Mouse (Mus musculus): ENCODE data around the gene Pafah2. TPM values are rescaled to one million over a fixed set of nuclear protein-coding genes. Genes with fewer than 3 reads are reported as not detected.

Gene Pafah2
- total RNA-seq, 2 experiments from 2014 or later, result 11.5 to 13.1 TPM

DNA sequence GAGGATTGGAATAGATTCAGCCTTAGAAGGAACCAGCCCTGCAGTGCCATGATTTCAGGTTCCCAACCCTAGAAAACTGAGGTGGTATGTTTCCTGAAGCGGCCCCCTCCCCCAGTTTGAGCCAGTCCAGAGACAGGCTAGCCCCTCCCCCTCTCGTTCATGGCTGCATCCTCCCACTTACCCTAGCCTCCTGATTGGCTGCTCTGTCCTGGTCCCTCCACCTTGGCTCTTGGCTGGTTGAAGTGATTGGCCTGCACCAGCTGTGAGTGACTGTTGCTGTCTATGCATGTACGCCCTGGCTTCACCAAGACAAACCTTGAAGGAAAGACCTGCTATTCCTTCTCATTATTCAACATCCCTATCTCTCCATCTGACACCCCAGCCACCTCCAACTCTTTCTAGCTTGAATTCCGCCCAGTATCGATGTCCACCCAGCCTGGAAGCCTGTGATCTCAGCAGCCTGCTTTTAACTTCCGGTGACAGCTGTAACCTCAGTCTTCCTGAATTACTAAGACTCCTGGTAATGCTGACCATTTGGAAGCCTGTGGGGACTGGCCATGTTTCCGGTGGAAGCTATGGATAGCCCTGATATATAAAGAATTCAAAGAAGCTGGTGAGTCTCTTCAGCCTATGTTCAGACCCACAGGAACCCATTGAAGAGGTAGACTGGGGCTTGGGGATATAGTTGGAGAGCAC, 61.2 kb downstream of the Pafah2 start:
- no peak for DNase-seq (ENCODE audit: low spot score in 2 of 2)

DNA sequence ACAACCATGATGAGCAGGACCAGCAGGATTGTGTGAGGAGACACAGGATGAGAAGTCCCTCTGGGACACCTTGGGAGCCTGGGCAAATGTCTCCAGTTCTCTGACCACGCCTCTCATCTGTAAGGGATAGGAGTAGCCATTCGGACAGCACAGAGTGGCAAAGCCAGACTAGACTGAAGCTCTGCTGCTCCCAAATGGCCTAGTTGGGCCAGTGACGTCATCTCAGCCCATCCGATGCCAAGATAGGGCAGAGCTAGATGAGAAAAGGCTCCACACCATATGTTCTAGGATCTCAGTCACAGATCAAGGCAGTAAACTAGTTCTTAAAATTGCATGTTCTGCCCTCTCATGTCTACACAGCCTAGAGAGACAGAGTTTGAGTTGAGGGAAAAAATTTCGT, 62.7 kb downstream of the Pafah2 start:
- DNase-seq (ENCODE audit: low spot score in 2 of 2), result no peak

DNA sequence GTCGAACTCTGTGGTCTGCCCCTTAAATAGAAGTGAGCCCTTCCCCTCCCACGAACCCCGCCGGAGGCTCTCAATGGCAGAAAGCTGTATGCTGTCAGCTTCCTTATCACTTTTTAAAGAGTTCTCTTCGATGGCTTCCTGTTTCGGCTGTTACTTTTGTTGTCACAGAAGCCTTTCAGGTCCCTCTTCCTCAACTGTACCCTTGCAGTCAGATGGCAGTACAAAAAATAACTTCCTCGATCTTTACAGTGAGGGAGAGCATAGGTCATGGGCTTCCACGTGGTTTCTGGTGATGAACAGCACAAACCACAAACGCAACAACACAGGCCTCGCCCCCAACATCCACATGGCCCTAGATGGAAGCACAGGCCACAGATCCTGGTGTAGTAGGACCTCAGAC, 64.2 kb downstream of the Pafah2 start:
- DNase-seq (ENCODE audit: low spot score in 2 of 2), result no peak

DNA sequence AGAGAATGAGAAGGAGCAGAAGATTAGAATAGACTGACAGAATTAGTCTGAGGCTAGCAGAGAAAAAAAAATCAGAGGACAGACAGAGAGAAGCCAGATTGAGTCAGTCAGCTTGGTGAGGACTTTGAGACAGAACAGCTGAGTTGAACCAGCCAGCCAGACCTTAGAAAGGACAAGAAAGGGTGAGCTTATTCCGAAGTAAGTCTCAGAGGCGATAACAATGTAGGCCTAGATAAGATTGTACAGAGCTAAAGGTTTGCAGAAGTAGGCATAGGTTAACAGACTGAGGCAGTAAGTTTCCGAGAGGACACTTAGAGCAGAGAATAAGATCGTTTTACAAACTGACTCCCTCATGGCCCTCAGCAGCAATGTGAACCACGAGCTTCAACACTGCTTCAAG, 65.1 kb downstream of the Pafah2 start:
- no peak for DNase-seq (ENCODE audit: low spot score in 2 of 2)

DNA sequence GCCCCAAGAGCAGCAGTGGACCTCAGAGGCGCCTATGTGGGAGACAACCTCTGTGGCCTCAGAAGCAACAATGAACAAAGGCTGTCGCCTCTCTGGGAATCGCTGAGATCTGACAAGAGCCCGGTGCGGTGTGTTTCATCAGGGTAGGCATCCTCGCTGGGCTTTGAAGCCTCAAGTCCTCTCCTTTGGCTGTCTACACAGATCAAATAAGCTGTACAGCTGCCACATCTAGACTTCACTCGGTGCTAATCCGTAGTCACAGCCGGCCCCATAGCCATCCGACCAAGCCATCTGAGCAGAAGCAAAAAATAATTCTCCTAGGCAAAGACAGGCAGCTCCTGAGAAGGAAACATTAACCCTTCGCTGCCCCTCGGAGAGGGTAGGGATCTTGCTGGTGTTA, 69.7 kb downstream of the Pafah2 start:
- DNase-seq (ENCODE audit: low spot score in 2 of 2), result no peak

DNA sequence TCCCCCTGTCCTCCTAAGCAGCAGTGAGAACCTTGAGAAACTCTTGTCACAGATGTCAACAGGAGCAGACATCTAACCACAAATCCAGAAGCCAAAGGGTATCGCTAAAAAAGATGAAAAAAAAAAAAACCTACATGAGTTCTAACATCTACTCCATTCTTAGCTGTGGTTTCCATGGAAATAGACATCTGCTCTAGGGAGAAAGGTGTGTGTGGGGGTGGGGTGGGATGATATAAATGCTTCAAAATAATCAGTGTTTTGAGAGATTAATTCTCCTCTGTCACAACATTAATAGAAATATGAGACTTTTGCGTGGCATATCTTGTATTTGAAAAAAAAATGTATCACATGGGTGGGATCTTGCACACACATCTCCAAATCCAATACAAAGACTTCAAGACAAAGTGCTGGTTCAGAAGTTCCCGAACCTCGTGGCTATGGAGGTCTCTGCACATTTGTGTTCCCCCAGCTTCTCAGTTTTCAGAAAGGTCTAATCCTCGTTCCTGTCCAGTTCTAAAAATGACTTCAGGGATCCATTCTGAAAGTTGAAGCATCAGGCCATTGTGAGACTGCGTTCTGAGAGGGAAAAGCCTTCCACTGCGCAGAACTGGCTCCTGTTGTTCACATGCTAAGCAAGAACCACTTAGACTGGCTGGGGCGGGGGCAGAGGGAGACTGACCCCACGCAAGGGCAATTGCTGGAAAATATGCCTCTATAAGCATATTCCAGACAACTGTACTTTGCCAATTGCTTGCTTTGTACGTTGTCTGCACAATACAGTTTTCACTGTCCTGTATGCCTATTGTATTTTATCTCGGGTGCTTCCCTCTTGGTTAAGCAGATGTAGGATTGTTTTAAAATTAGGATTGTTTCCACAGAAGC, 70.5 kb downstream of the Pafah2 start:
- DNase-seq (ENCODE audit: low spot score in 2 of 2), result no peak

DNA sequence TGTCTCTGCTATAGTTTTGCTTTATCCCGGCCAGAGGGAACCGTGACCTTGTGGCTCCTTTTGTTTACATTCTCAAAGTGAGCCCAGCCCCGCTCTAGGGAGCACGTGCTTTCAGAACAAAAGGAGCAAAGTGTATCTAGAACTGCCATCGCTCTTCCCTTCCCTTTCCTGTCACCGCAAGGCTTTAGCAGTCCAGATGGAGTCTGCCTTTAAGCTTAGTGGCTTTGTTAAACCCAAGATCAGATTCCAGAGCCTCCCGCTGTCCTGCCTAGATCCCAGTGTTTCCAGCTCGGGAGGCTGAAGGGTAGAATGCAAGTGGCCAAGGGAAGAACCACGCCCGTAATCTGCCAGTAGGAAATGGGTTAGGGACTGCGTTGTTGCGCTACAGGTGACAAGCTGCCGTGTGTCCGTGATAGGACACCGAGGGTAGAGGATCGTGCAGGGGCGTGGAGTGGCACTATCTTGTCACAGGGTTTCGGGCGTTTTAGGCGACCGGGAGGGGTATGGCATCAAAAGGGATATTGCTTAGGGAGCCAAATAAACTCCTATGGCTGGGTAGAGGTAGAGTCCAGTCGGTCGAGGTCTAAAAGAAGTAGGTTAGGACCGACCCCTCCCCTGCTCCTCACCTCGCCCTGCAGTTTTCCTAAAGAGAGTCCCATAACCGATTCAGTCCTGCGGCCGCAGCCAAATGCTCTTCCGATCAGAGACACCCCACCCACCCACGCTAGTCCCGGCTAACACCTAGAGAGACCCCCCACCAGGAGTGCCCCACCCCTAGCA, 71.5 kb downstream of the Pafah2 start:
- DNase-seq (ENCODE audit: low spot score in 2 of 2), result no peak

DNA sequence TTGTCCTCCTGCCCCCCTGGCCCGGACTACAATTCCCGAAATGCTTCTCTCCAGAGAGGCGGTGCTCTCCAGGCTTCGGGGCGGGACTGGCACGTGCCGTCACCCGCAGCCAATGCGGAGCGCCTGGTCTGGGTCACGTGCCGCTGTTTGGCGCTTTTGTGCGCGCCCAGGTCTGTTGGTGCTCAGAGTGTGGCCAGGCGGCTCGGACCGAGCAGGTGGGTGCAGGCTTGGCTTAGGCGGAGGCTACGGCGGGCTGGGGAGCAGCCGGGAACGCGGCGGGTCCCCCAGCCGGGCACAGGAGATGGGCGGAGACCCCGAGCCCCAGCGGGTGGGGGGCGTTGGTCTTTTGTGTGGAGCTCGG, 72.1 kb downstream of the Pafah2 start, which contains the start of gene Stmn1:
Gene Stmn1 (plus strand): TSS at position 106 of the 361 bp plus-strand sequence.
- peak; percentile 92 to 94 for DNase-seq (ENCODE audit: low spot score in 2 of 2)

DNA sequence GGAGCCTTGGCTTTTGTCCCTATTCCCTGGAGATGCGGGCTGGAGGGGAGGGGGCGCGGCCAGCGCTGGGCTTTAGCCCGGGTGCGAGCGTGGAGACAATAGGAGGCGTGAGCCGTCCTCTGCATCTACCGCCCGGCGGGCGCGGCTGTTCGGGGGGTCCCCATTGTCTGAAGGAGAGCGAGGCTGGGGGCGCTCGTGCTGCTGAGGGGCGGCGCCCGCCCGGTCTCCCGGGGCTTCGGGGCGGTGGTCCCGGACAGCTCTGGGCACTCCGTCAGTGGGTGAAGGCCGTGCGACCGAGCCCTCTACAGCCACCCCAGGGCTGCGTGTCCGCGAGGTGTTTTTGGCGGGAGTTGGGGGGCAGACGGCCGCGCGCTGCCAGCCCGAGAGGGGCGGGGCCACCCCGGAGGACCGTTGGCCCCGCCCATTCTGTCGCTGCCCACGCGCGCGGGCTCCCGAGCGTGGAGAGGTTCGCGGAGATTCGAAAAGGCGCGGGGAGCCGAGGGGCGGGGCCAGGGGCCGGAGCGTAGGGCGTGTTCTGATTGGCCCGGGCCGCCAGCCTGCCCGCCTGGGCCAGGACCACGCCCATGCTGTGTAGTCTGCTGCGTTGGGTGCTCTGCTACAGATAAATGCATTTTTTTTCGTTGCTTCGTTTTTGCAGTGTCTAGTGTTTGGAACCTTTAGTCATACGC, 72.6 kb downstream of the Pafah2 start:
- DNase-seq (ENCODE audit: low spot score in 2 of 2), result peak; percentile 94 to 97

DNA sequence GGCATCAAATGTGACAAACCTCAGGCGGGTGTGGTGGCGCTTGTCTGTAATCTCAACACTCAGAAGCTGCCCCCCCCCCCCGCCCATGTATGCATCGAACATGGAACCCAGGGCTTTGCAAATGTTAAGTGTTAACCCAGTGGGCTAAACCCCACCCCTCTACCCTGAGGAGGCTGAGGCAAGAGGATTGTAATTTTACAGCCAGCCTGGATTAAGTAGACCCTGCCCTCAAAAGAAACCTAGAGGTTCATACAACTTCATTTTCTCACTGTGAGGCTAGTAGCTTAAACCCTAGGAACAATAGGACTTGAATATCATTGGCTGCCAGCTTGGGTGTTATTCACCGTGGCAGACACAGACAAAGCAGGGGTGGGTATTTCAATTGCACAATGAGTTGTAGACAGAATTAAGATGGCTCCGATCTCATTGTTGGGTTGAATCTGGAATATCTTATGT, 73.2 kb downstream of the Pafah2 start:
- no peak for DNase-seq (ENCODE audit: low spot score in 2 of 2)

DNA sequence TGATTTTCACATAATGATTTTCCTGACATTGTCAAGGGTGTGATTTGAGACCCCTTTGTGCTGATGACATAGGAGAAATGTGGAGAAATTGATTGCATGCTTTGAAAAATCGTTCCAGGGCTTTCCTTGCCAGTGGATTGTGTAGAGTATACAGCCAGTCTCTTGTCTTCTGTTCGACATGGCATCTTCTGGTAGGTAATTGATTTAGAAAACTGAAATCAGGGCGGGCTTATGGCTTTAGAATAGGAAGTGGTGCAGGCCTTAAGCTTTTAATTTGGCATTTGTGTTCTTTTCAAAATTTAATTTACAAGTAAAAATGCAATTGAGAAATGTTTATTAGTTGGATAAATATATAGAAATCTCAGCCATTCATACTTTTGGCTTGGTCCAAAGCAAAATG, 73.9 kb downstream of the Pafah2 start:
- no peak for DNase-seq (ENCODE audit: low spot score in 2 of 2)

DNA sequence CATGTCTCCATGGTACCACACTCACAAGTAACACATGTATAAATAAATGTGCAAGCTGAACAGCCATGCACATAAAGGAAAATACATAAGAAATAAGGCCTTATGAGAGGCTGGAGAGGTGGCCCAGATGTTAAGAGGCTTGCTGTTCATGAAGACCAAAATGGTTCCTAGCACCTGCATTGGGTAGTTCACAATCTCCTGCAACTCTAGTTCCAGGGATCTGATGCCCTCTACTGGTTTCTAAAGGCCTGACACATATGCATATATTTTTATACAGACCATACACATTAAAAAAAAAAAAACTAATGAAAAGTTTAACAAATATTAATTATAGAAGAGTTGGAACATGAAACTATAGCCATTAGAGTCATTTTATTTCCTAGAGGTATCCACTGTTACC, 75.3 kb downstream of the Pafah2 start:
- no peak for DNase-seq (ENCODE audit: low spot score in 2 of 2)

DNA sequence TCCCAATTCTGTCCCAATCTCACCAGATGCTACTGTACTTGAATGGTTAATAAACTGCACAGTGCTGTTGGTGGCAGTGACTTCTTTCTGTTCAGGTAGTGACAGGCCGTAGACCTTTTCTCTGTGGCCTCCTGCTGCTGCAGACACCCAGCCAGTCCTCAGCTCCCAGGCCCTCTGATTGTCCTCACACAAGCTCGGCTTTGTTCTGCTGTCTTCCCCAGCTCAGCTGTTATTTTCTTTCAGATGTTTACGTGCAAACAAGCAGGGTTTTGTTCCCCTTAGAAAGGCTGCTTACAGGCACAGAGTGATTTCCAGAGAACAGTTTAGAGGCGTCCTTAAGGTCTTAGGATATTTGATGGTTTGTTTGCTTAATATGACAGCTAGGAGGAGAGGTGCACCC, 77.6 kb downstream of the Pafah2 start:
- no peak for DNase-seq (ENCODE audit: low spot score in 2 of 2)

DNA sequence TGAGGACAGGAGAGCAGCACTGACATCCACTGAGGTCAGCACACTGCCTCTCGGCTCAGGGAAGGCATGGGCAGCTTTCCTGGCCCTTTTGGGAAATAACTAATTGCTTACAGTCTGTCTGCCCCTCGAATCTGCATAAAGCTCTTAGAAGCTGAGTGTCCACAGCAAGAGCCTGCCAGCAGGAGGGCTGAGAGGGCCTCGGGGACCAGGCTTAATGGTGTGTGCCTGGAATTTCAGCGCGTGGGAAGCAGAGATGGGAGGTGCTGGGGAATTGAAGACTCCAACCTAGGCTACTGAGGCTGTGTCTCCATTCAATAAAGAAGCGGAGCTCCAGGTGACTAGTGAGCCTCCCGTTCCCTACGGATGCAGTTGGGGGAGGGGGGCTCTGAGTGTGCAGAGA, 78.1 kb downstream of the Pafah2 start:
- DNase-seq (ENCODE audit: low spot score in 2 of 2), result no peak

DNA sequence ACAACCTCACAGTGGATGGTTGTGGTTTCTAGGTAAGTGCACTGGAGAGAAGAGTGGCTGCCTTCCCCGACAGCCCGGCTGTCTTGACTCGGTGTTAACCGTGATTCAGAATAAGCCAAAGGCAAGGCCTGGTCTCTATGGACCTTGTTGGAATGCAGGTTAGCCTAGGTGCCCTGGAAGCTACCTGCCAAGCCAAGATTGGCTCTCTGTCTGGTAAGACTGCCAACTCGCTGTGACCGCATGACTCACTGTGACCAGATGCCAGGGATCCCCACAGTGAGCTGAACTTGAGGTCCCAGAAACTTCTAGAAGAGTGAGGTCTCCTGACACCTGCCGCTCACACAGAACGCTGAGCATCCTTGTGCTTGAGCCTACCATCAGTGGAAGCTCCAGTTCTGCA, 80.8 kb downstream of the Pafah2 start:
- no peak for DNase-seq (ENCODE audit: low spot score in 2 of 2)

Small RNA genes within 50 kb of the gene (microRNA-seq; reads per million reads assigned to microRNA genes)
- 0.45 to 0.78 reads per million in 2 experiments for gene Gm23634

Other genes with a start within 250 kb of the Pafah2 start
- 10 to 100 TPM; 11.8 to 16.0 TPM for gene Cep85, start 209.2 kb upstream of the Pafah2 start, total RNA-seq (2021)
- not detected for gene Gm7534, start 193.3 kb upstream of the Pafah2 start, total RNA-seq (2021)
- under 1 TPM in 1 of 2 experiments, not detected in 1; 0.43 TPM for gene Catsper4, start 168.9 kb upstream of the Pafah2 start, total RNA-seq (2021)
- gene Cnksr1, start 157.9 kb upstream of the Pafah2 start, total RNA-seq (2021), result under 1 TPM in 1 of 2 experiments, not detected in 1; 0.16 TPM
- gene E130218I03Rik, start 152.7 kb upstream of the Pafah2 start, total RNA-seq (2021), result not detected
- gene Zfp593, start 150.7 kb upstream of the Pafah2 start, total RNA-seq (2021), result 10 to 100 TPM; 11.1 to 12.5 TPM
- not detected for gene Gm30191, start 149.4 kb upstream of the Pafah2 start, total RNA-seq (2021)
- gene Grrp1, start 142.2 kb upstream of the Pafah2 start, total RNA-seq (2021), result 1 to 10 TPM; 2.6 to 3.5 TPM
- gene Pdik1l, start 108.4 kb upstream of the Pafah2 start, total RNA-seq (2021), result 10 to 100 TPM; 18.6 to 24.4 TPM
- gene Trim63, start 81.2 kb upstream of the Pafah2 start, total RNA-seq (2021), result under 1 TPM; 0.25 to 0.71 TPM
- not detected for gene Slc30a2, start 53.1 kb upstream of the Pafah2 start, total RNA-seq (2021)
- 10 to 100 TPM; 26.2 to 27.5 TPM for gene Extl1, start 12.5 kb upstream of the Pafah2 start, total RNA-seq (2021)
- gene Stmn1, start 72.0 kb downstream of the Pafah2 start, total RNA-seq (2021), result 1,000 to 10,000 TPM; 1,050 to 1,137 TPM
- 10 to 100 TPM; 50.0 to 51.9 TPM for gene Paqr7, start 100.4 kb downstream of the Pafah2 start, total RNA-seq (2021)
- gene Aunip, start 114.7 kb downstream of the Pafah2 start, total RNA-seq (2021), result under 1 TPM; 0.48 to 0.78 TPM
- 10 to 100 TPM; 82.0 to 86.7 TPM for gene Mtfr1l, start 139.1 kb downstream of the Pafah2 start, total RNA-seq (2021)
- 10 to 100 TPM; 16.9 TPM for gene Selenon, start 155.8 kb downstream of the Pafah2 start, total RNA-seq (2021)